Comparison of ENCODE assay signal across 9 mouse cellular contexts in genomic region chr4:44249705-44250104, GRCm38 (mm10). TPM values are rescaled to one million over a fixed set of nuclear protein-coding genes. Genes with fewer than 3 reads are reported as not detected.
A peak's percentile ranks its signal among the peaks of the same experiment; 100 is the strongest.
DNase-seq lines count a peak whose midpoint lies in the region; ATAC-seq and TF ChIP-seq lines count a peak whose summit lies in the region.
"Had no signal": no experiment of that assay in that cellular context is flagged by ENCODE, and none has a peak within 500 bp of the region (broad histone marks: within the 10 kb centered on the region; RNA-seq: fewer than 3 reads in every experiment).

No protein-coding gene starts in this region.

- no peak for TF ChIP-seq CTCF in left cerebral cortex, adult 2 months (IDR thresholded peaks at IDR 0.05)

- no peak for DNase-seq in left cerebral cortex, adult 2 months (ENCODE audit: extremely low spot score in 1 of 2, low spot score in 2 of 2)
- no peak for DNase-seq in left cerebral cortex, adult 8-10 months (ENCODE audit: low spot score in 2 of 2)
- no peak for DNase-seq in embryonic facial prominence, embryonic 11.5 days (ENCODE audit: low spot score)
- DNase-seq in thymus, adult 18-20 months, result no peak
- no peak for DNase-seq in cerebellum, adult 11-12 months

- H3K4me1 ChIP-seq in embryonic facial prominence, embryonic 11.5 days (ENCODE audit: control insufficient read depth, insufficient read depth, low read length), result no peaks in the 10 kb centered on the region
- no peaks in the 10 kb centered on the region for H3K4me1 ChIP-seq in intestine, embryonic 16.5 days (ENCODE audit: control insufficient read depth, insufficient read depth, low read length)
- H3K4me1 ChIP-seq in neural tube, embryonic 14.5 days (ENCODE audit: control insufficient read depth, insufficient read depth, low read length), result peaks cover 11% of the 10 kb centered on the region

- no peak for ATAC-seq in embryonic facial prominence, embryonic 11.5 days (replicated peaks; ENCODE audit: insufficient number of reproducible peaks, low FRiP score, low TSS enrichment, low read depth)
- peak; percentile 62; the same call in 1 of the 2 replicates for ATAC-seq in intestine, embryonic 16.5 days
- no peak for ATAC-seq in neural tube, embryonic 14.5 days (ENCODE audit: low read depth)
- ATAC-seq in megakaryocyte-erythroid progenitor cell, adult 5-6 weeks (replicated peaks; ENCODE audit: low FRiP score, low TSS enrichment, poor library complexity, severe bottlenecking), result no peak

- H3K9me3 ChIP-seq in embryonic facial prominence, embryonic 11.5 days (replicated peaks; ENCODE audit: control insufficient read depth, low read length), result no peaks in the 10 kb centered on the region
- H3K9me3 ChIP-seq in intestine, embryonic 16.5 days (ENCODE audit: control insufficient read depth, low read length), result no peaks in the 10 kb centered on the region
- no peaks in the 10 kb centered on the region for H3K9me3 ChIP-seq in neural tube, embryonic 14.5 days (ENCODE audit: control insufficient read depth, low read length)

- no peak overlapping the region for H3K4me3 ChIP-seq in left cerebral cortex, adult 2 months
- H3K4me3 ChIP-seq in embryonic facial prominence, embryonic 11.5 days (ENCODE audit: low read depth, low read length), result no peak overlapping the region
- no peak overlapping the region for H3K4me3 ChIP-seq in intestine, embryonic 16.5 days (ENCODE audit: low read length)
- H3K4me3 ChIP-seq in neural tube, embryonic 14.5 days (ENCODE audit: low read depth, low read length), result no peak overlapping the region

- no peaks in the 10 kb centered on the region for H3K36me3 ChIP-seq in embryonic facial prominence, embryonic 11.5 days (replicated peaks; ENCODE audit: control insufficient read depth, insufficient read depth, low read depth, low read length)
- no peaks in the 10 kb centered on the region for H3K36me3 ChIP-seq in intestine, embryonic 16.5 days (ENCODE audit: control insufficient read depth, insufficient read depth, low read length)
- H3K36me3 ChIP-seq in neural tube, embryonic 14.5 days (ENCODE audit: control insufficient read depth, insufficient read depth, low read length), result no peaks in the 10 kb centered on the region

- 2% methylated on average over 8 of the region's 10 CpGs for WGBS in embryonic facial prominence, embryonic 11.5 days
- 2% methylated on average over 10 of the region's 10 CpGs for WGBS in intestine, embryonic 16.5 days
- 4% methylated on average over 10 of the region's 10 CpGs for WGBS in neural tube, embryonic 14.5 days

- H3K9ac ChIP-seq in embryonic facial prominence, embryonic 11.5 days (replicated peaks; ENCODE audit: low read length), result no peak overlapping the region
- H3K9ac ChIP-seq in intestine, embryonic 16.5 days (ENCODE audit: low read depth, low read length), result no peak overlapping the region
- no peak overlapping the region for H3K9ac ChIP-seq in neural tube, embryonic 14.5 days (replicated peaks; ENCODE audit: low read depth, low read length)

- H3K27me3 ChIP-seq in embryonic facial prominence, embryonic 11.5 days (ENCODE audit: control insufficient read depth, insufficient read depth, low read length), result no peaks in the 10 kb centered on the region
- peaks cover 2% of the 10 kb centered on the region; the same call in 1 of the 2 replicates for H3K27me3 ChIP-seq in intestine, embryonic 16.5 days (replicated peaks; ENCODE audit: control insufficient read depth, insufficient read depth, low read length)
- no peaks in the 10 kb centered on the region for H3K27me3 ChIP-seq in neural tube, embryonic 14.5 days (ENCODE audit: control insufficient read depth, insufficient read depth, low read length)

- peak overlapping the region; percentile 16 for H3K4me2 ChIP-seq in embryonic facial prominence, embryonic 11.5 days (ENCODE audit: low read depth, low read length)
- H3K4me2 ChIP-seq in intestine, embryonic 16.5 days (ENCODE audit: low read depth, low read length), result peak overlapping the region; percentile 32; the same call in 1 of the 2 replicates
- peak overlapping the region; percentile 31; the same call in 1 of the 2 replicates for H3K4me2 ChIP-seq in neural tube, embryonic 14.5 days (ENCODE audit: low read depth, low read length)

- peak overlapping the region; percentile 85; the same call in 1 of the 2 replicates for H3K27ac ChIP-seq in left cerebral cortex, adult 2 months
- H3K27ac ChIP-seq in embryonic facial prominence, embryonic 11.5 days (replicated peaks; ENCODE audit: low read depth, low read length), result no peak overlapping the region
- H3K27ac ChIP-seq in intestine, embryonic 16.5 days (ENCODE audit: low read length), result no peak overlapping the region
- H3K27ac ChIP-seq in neural tube, embryonic 14.5 days (ENCODE audit: low read depth, low read length), result 0 out of 2 replicates have a peak overlapping the region, but pooled peaks have one; percentile 34

- intact Hi-C loops in left cerebral cortex, adult 2 months (cut with DNase I), result loop anchor here (1.0 kb wide), 1 partner anchor 15 kb away; no protein-coding TSS in a partner anchor

RNA-seq across cellular contexts. Expression of gene Rnf38, which starts 16.1 kb away (rescaled TPM):
- 10 to 100 TPM; 63.0 to 73.4 TPM for total RNA-seq in left cerebral cortex, adult 2 months (2021)
- total RNA-seq in left cerebral cortex, adult 8-10 months (2022), result 10 to 100 TPM; 54.2 to 61.5 (median 58.1) TPM
- polyA plus RNA-seq in embryonic facial prominence, embryonic 11.5 days (2014; fragmentation: Nextera tagmentation; extraction: Ambion mirVana), result 36.6 and 40.9 TPM in 2 replicates
- polyA plus RNA-seq in intestine, embryonic 16.5 days (2015; fragmentation: Nextera tagmentation; extraction: Ambion mirVana), result 10.3 and 11.4 TPM in 2 replicates
- 47.9 and 50.9 TPM in 2 replicates for polyA plus RNA-seq in neural tube, embryonic 14.5 days (2014; fragmentation: Nextera tagmentation; extraction: Ambion mirVana)
- total RNA-seq in megakaryocyte-erythroid progenitor cell, adult 5-6 weeks (2014; fragmentation: Nextera tagmentation), result 71.2 and 86.3 TPM in 2 replicates
- total RNA-seq in megakaryocyte-erythroid progenitor cell, adult 5-6 weeks (2017), result 43.1 and 71.8 TPM in 2 replicates

RNA-seq across cellular contexts. Expression of gene Melk, which starts 51.0 kb away (rescaled TPM):
- total RNA-seq in left cerebral cortex, adult 2 months (2021), result under 1 TPM; 0.63 to 0.81 TPM
- total RNA-seq in left cerebral cortex, adult 8-10 months (2022), result 1 to 10 TPM in 2 of 4 experiments, under 1 TPM in 2; 0.80 to 1.1 (median 0.95) TPM
- 65.3 and 66.1 TPM in 2 replicates for polyA plus RNA-seq in embryonic facial prominence, embryonic 11.5 days (2014; fragmentation: Nextera tagmentation; extraction: Ambion mirVana)
- 33.1 and 36.7 TPM in 2 replicates for polyA plus RNA-seq in intestine, embryonic 16.5 days (2015; fragmentation: Nextera tagmentation; extraction: Ambion mirVana)
- 3.3 and 3.6 TPM in 2 replicates for polyA plus RNA-seq in neural tube, embryonic 14.5 days (2014; fragmentation: Nextera tagmentation; extraction: Ambion mirVana)
- total RNA-seq in megakaryocyte-erythroid progenitor cell, adult 5-6 weeks (2014; fragmentation: Nextera tagmentation), result 16.0 and 20.7 TPM in 2 replicates
- 18.6 and 24.6 TPM in 2 replicates for total RNA-seq in megakaryocyte-erythroid progenitor cell, adult 5-6 weeks (2017)
- polyA plus RNA-seq: liver, adult 2 months had no signal

Comparison
In these comparisons a context has a peak if more than half of its experiments do, and no peak if none do; other contexts are left out.
1. H3K27ac ChIP-seq: peak in left cerebral cortex, adult 2 months (single experiment) and neural tube, embryonic 14.5 days (single experiment); none in embryonic facial prominence, embryonic 11.5 days (single experiment) and intestine, embryonic 16.5 days (single experiment).
2. RNA of gene Melk, which starts 51.0 kb away (total RNA-seq): 16.0 to 24.6 TPM in megakaryocyte-erythroid progenitor cell, adult 5-6 weeks; 0.80 to 1.1 TPM in left cerebral cortex, adult 8-10 months and 0.63 to 0.81 TPM in left cerebral cortex, adult 2 months; every median in the first group is over 4 times any median in the second.
3. Peak in every context shown above with its lines, with median percentiles within 50 percentile points of each other: H3K4me2 ChIP-seq.